Mouse (Mus musculus) liver, postnatal 0 days (tissue): ENCODE measurements around the gene Copg1.

ENCODE experiments used
- CTCF ChIP-seq: sonication (generic); IDR thresholded peaks from 2 replicates; pipeline ENCODE4 v1.5.1; 2016; ENCODE audit warnings: antibody characterized with exemption, low read depth
- EP300 ChIP-seq: IDR thresholded peaks from 2 replicates; pipeline ENCODE4 v1.6.1; 2016; ENCODE audit warnings: antibody characterized with exemption, low read depth, mild to moderate bottlenecking

DNA sequence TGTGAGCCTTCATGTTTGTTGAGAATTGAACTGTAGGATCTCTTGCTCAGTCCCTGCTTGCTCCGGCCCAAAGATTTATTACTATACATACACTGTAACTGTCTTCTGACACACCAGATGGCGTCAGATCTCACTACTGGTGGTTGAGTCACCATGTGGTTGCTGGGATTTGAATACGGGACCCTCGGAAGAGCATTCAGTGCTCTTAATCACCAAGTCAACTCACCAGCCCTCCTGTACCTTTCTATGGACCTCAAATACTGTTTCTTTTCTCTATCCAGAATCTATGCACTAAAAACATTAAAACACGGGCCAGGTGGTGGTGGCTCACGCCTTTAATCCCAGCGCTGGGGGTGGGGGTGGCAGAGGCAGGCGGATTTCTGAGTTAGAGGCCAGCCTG lies 46.0 kb upstream of the Copg1 start:
- TF ChIP-seq CTCF = 0 out of 2 replicates have a peak, but pooled peaks have one; percentile 8
- TF ChIP-seq EP300 = no peak
